Mouse (Mus musculus) hindbrain, embryonic 12.5 days (tissue): ENCODE results near the gene Npat. TPM values are rescaled to one million over a fixed set of nuclear protein-coding genes. Genes with fewer than 3 reads are reported as not detected.
A peak's percentile ranks its signal among the peaks of the same experiment; 100 is the strongest.

Source experiments
- ATAC-seq: fragments of 200-750 bp; cut with Nextera tagmentation; 2 replicates; pipeline ENCODE4 v1.8.0; 2017; ENCODE audit warnings: moderate TSS enrichment; ENCODE audit not compliant: low FRiP score
- H3K27ac ChIP-seq: fragments of 300-500 bp; sonication (generic); 2 replicates; pipeline ENCODE4 v1.5.1; 2016; ENCODE audit warnings: mild to moderate bottlenecking
- H3K27me3 ChIP-seq: fragments of 300-500 bp; sonication (generic); 2 replicates; pipeline ENCODE4 v1.6.1; 2016; ENCODE audit warnings: mild to moderate bottlenecking
- H3K36me3 ChIP-seq: fragments of 300-500 bp; sonication (generic); 2 replicates; pipeline ENCODE4 v1.6.1; 2016; ENCODE audit warnings: mild to moderate bottlenecking
- H3K4me1 ChIP-seq: fragments of 300-500 bp; sonication (generic); 2 replicates; pipeline ENCODE4 v1.6.1; 2016
- H3K4me2 ChIP-seq: fragments of 300-500 bp; sonication (generic); replicated peaks from 2 replicates; pipeline ENCODE4 v1.6.1; 2016; ENCODE audit warnings: mild to moderate bottlenecking
- H3K4me3 ChIP-seq: fragments of 300-500 bp; sonication (generic); 2 replicates; pipeline ENCODE4 v1.5.1; 2016; ENCODE audit warnings: mild to moderate bottlenecking
- H3K9ac ChIP-seq: fragments of 300-500 bp; sonication (generic); 2 replicates; pipeline ENCODE4 v1.6.1; 2016; ENCODE audit warnings: mild to moderate bottlenecking, moderate library complexity
- H3K9me3 ChIP-seq: fragments of 300-500 bp; sonication (generic); replicated peaks from 2 replicates; pipeline ENCODE4 v1.6.1; 2016; ENCODE audit warnings: mild to moderate bottlenecking
- WGBS: fragments of 180-500 bp; shearing (Covaris S2); methylation state at CpG from one replicate; pipeline ENCODE4 v1.1.7; 2016; 5-methylcytosine and 5-hydroxymethylcytosine counted together
- polyA plus RNA-seq: library from polyadenylated mRNA; unstranded; fragments of >200 nt; fragmentation: Nextera tagmentation; extraction: Ambion mirVana; gene quantifications from 2 replicates; pipeline ENCODE4 v1.2.1, GENCODE M21; 2016

The Npat gene
- 16.2 and 20.5 TPM in 2 replicates for polyA plus RNA-seq

GRCm38 (mm10) chr9:53536558-53537320 is at the start of gene Npat, which contains the start of gene Atm:
Gene Npat, plus strand, starts transcription at chr9:53537047.
Gene Atm, minus strand, starts transcription at chr9:53536740.
- Histone ChIP-seq H3K36me3 (no peaks in the 10 kb centered on the region), H3K27me3 (no peaks in the 10 kb centered on the region), H3K27ac (peak within 1 kb of the TSS; percentile 89), H3K4me1 (peaks cover 15% of the 10 kb centered on the region), H3K4me2 (peak within 1 kb of the TSS; percentile 96), H3K9ac (peak within 1 kb of the TSS; percentile 88), H3K9me3 (no peaks in the 10 kb centered on the region), H3K4me3 (peak within 1 kb of the TSS; percentile 74)
- WGBS, result under 1% methylated on average over 69 of the region's 69 CpGs
- ATAC-seq, result peak; percentile 99

GRCm38 (mm10) chr9:53508053-53508452 is 28.8 kb upstream of the Npat start:
- no peaks in the 10 kb centered on the region for H3K4me1 ChIP-seq
- H3K9ac ChIP-seq, result no peak overlapping the region
- H3K36me3 ChIP-seq, result peaks cover 17% of the 10 kb centered on the region
- H3K4me3 ChIP-seq, result no peak overlapping the region
- ATAC-seq, result no peak
- H3K27ac ChIP-seq, result no peak overlapping the region
- H3K27me3 ChIP-seq, result no peaks in the 10 kb centered on the region
- no peaks in the 10 kb centered on the region for H3K9me3 ChIP-seq
- H3K4me2 ChIP-seq, result no peak overlapping the region
- WGBS, result 93% methylated on average over 7 of the region's 7 CpGs

- Histone ChIP-seq H3K36me3 (peaks cover 14% of the 10 kb centered on the region; the same call in 1 of the 2 replicates), H3K4me3 (no peak overlapping the region), H3K27me3 (no peaks in the 10 kb centered on the region), H3K9ac (no peak overlapping the region), H3K4me2 (no peak overlapping the region), H3K4me1 (no peaks in the 10 kb centered on the region), H3K27ac (no peak overlapping the region), H3K9me3 (no peaks in the 10 kb centered on the region)
- no peak for ATAC-seq
These were observed 22.8 kb upstream of the Npat start for GRCm38 (mm10) chr9:53514091-53514490.

GRCm38 (mm10) chr9:53517373-53518009 is 19.4 kb upstream of the Npat start:
- Histone ChIP-seq H3K27me3 (no peaks in the 10 kb centered on the region), H3K4me3 (no peak overlapping the region), H3K27ac (no peak overlapping the region), H3K9ac (no peak overlapping the region), H3K36me3 (peaks cover 16% of the 10 kb centered on the region), H3K9me3 (no peaks in the 10 kb centered on the region), H3K4me1 (no peaks in the 10 kb centered on the region), H3K4me2 (no peak overlapping the region)
- ATAC-seq, result no peak
- WGBS, result 71% methylated on average over 9 of the region's 9 CpGs

GRCm38 (mm10) chr9:53535416-53536320 is 1.2 kb upstream of the Npat start:
- peak overlapping the region; percentile 96 for H3K4me2 ChIP-seq
- ATAC-seq, result no peak
- peak overlapping the region; percentile 74 for H3K4me3 ChIP-seq
- H3K27ac ChIP-seq, result peak overlapping the region; percentile 66; the same call in 1 of the 2 replicates
- peaks cover 4% of the 10 kb centered on the region for H3K36me3 ChIP-seq
- no peaks in the 10 kb centered on the region for H3K9me3 ChIP-seq
- H3K4me1 ChIP-seq, result peaks cover 15% of the 10 kb centered on the region
- peak overlapping the region; percentile 53 for H3K9ac ChIP-seq
- no peaks in the 10 kb centered on the region for H3K27me3 ChIP-seq
- 23% methylated on average over 17 of the region's 17 CpGs for WGBS

- peak overlapping the region; percentile 89 for H3K27ac ChIP-seq
- WGBS, result under 1% methylated on average over 32 of the region's 34 CpGs
- no peak for ATAC-seq
These were observed 604 bp downstream of the Npat start for GRCm38 (mm10) chr9:53537336-53537965.

GRCm38 (mm10) chr9:53570662-53571061 is 33.8 kb downstream of the Npat start:
- Histone ChIP-seq H3K9ac (no peak overlapping the region), H3K4me2 (no peak overlapping the region), H3K4me3 (no peak overlapping the region), H3K36me3 (peaks cover 53% of the 10 kb centered on the region), H3K27ac (no peak overlapping the region), H3K27me3 (no peaks in the 10 kb centered on the region), H3K4me1 (no peaks in the 10 kb centered on the region), H3K9me3 (no peaks in the 10 kb centered on the region)
- ATAC-seq, result no peak
- 94% methylated on average over 6 of the region's 6 CpGs for WGBS

More at GRCm38 (mm10) chr9:53537336-53537965, 604 bp downstream of the Npat start:
- Histone ChIP-seq H3K4me3 (peak overlapping the region; percentile 74), H3K4me1 (peaks cover 15% of the 10 kb centered on the region), H3K4me2 (peak overlapping the region; percentile 96), H3K27me3 (no peaks in the 10 kb centered on the region), H3K9me3 (no peaks in the 10 kb centered on the region), H3K36me3 (no peaks in the 10 kb centered on the region), H3K9ac (peak overlapping the region; percentile 88)

GRCm38 (mm10) chr9:53572516-53573307 is 35.9 kb downstream of the Npat start:
- Histone ChIP-seq H3K9ac (no peak overlapping the region), H3K4me3 (no peak overlapping the region), H3K9me3 (no peaks in the 10 kb centered on the region), H3K36me3 (peaks cover 47% of the 10 kb centered on the region), H3K4me1 (no peaks in the 10 kb centered on the region), H3K27me3 (no peaks in the 10 kb centered on the region), H3K27ac (no peak overlapping the region), H3K4me2 (no peak overlapping the region)
- WGBS, result 94% methylated on average over 7 of the region's 7 CpGs
- ATAC-seq, result no peak

- Histone ChIP-seq H3K4me3 (no peak overlapping the region), H3K27ac (no peak overlapping the region), H3K4me2 (no peak overlapping the region), H3K4me1 (no peaks in the 10 kb centered on the region), H3K9ac (no peak overlapping the region), H3K27me3 (no peaks in the 10 kb centered on the region), H3K36me3 (peaks cover 47% of the 10 kb centered on the region), H3K9me3 (no peaks in the 10 kb centered on the region)
- ATAC-seq, result no peak
- WGBS, result 88% methylated on average over 5 of the region's 5 CpGs
These were observed 38.9 kb downstream of the Npat start for GRCm38 (mm10) chr9:53575721-53576120.

GRCm38 (mm10) chr9:53581870-53582269 is 45.0 kb downstream of the Npat start:
- H3K27ac ChIP-seq, result no peak overlapping the region
- ATAC-seq, result no peak
- H3K9me3 ChIP-seq, result no peaks in the 10 kb centered on the region
- WGBS, result 84% methylated on average over 4 of the region's 4 CpGs
- H3K4me1 ChIP-seq, result no peaks in the 10 kb centered on the region
- H3K36me3 ChIP-seq, result peaks cover 71% of the 10 kb centered on the region
- H3K9ac ChIP-seq, result no peak overlapping the region
- H3K4me3 ChIP-seq, result no peak overlapping the region
- no peaks in the 10 kb centered on the region for H3K27me3 ChIP-seq
- no peak overlapping the region for H3K4me2 ChIP-seq

GRCm38 (mm10) chr9:53594764-53595163 is 57.9 kb downstream of the Npat start:
- Histone ChIP-seq H3K27me3 (no peaks in the 10 kb centered on the region), H3K36me3 (peaks cover 18% of the 10 kb centered on the region; the same call in 1 of the 2 replicates), H3K4me2 (no peak overlapping the region), H3K4me1 (no peaks in the 10 kb centered on the region), H3K9me3 (no peaks in the 10 kb centered on the region), H3K27ac (no peak overlapping the region), H3K9ac (no peak overlapping the region), H3K4me3 (no peak overlapping the region)
- ATAC-seq, result no peak
- WGBS, result 10% methylated on average over 3 of the region's 3 CpGs
